Mouse (Mus musculus) hindbrain, embryonic 10.5 days (tissue): ENCODE data around the gene Zcchc7. TPM values are rescaled to one million over a fixed set of nuclear protein-coding genes. Genes with fewer than 3 reads are reported as not detected.

Experiments
- DNase-seq: peaks from one replicate; pipeline ENCODE4 v3.0.0-alpha.2; 2017; ENCODE audit warnings: low spot score
- H3K27ac ChIP-seq: fragments of 300-500 bp; sonication (generic); 2 replicates; pipeline ENCODE4 v1.5.1; 2016; ENCODE audit warnings: mild to moderate bottlenecking, moderate library complexity
- H3K27me3 ChIP-seq: fragments of 300-500 bp; sonication (generic); 2 replicates; pipeline ENCODE4 v1.6.1; 2016; ENCODE audit warnings: mild to moderate bottlenecking; ENCODE audit not compliant: poor library complexity, insufficient read depth, severe bottlenecking
- H3K36me3 ChIP-seq: fragments of 300-500 bp; sonication (generic); 2 replicates; pipeline ENCODE4 v1.6.1; 2016; ENCODE audit warnings: mild to moderate bottlenecking, moderate library complexity
- H3K4me1 ChIP-seq: fragments of 300-500 bp; sonication (generic); replicated peaks from 2 replicates; pipeline ENCODE4 v1.6.1; 2016; ENCODE audit warnings: mild to moderate bottlenecking
- H3K4me3 ChIP-seq: fragments of 300-500 bp; sonication (generic); 2 replicates; pipeline ENCODE4 v1.5.1; 2016; ENCODE audit warnings: mild to moderate bottlenecking, moderate library complexity
- H3K9me3 ChIP-seq: fragments of 300-500 bp; sonication (generic); 2 replicates; pipeline ENCODE4 v1.6.1; 2016; ENCODE audit warnings: mild to moderate bottlenecking, moderate library complexity
- WGBS: fragments of 180-500 bp; shearing (Covaris S2); methylation state at CpG from one replicate; pipeline ENCODE4 v1.1.7; 2016; 5-methylcytosine and 5-hydroxymethylcytosine counted together
- polyA plus RNA-seq: library from polyadenylated mRNA; unstranded; fragments of >200 nt; fragmentation: Nextera tagmentation; extraction: Ambion mirVana; gene quantifications from 2 replicates; pipeline ENCODE4 v1.2.1, GENCODE M21; 2016

The Zcchc7 gene
- polyA plus RNA-seq, 1 experiment from 2014 or later, result 19.5 TPM

DNA sequence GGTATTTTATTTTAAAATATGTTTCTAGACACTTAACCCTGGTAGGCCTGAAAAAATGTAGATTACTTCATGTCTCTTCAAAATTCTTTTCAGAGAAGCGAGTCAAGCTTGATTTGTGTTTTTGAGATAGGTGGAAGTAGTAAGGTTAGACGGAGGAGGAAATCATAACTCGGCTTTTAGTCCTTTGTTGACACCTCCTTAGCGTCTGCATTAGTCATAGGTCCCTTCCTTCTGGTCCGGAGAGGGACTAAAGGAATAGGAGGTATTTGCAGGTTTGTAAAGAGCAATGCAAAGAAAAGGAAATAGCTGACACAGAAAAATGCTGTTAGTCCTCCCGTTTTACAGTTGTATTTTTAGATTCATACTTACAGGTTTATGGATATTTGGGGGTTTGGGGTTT, 135.7 kb downstream of the Zcchc7 start:
- Histone ChIP-seq H3K36me3 (peaks cover 16% of the 10 kb centered on the region), H3K4me1 (no peaks in the 10 kb centered on the region), H3K4me3 (no peak overlapping the region), H3K27ac (no peak overlapping the region), H3K27me3 (no peaks in the 10 kb centered on the region), H3K9me3 (no peaks in the 10 kb centered on the region)
- DNase-seq, result no peak
- 87% methylated on average over 6 of the region's 6 CpGs for WGBS

DNA sequence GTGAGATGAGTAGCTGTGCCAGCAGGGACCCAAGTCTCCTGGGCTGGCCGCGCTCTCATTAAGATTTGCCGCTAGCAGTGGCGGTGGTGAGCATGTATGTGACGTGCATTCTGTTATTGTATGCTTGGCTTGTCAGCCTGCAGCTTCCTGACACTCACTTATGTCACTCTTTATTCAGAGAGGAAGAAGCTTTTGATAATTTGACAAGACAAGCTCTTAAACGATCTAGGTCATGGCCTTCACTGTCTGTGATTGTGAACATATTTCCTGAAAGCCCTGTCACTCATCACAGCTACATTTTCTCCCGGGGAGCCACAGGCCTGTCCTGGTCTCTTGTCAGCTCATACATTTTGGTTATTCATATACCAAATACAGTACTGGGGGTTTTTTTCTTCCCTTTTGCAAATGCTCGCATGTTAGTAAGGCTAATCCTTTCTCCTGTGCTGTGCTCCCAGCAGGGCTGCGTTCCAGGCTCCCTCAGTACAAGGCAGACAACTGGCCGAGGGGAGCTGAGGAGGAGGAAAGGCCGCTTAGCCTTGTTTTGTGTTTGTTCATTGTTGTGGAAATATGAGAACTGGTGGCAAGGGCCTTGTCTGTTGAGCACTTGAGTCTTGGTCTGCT, 150.1 kb downstream of the Zcchc7 start:
- H3K4me1 ChIP-seq, result peaks cover 24% of the 10 kb centered on the region
- no peaks in the 10 kb centered on the region for H3K9me3 ChIP-seq
- H3K4me3 ChIP-seq, result peak overlapping the region; percentile 20
- H3K36me3 ChIP-seq, result no peaks in the 10 kb centered on the region
- H3K27ac ChIP-seq, result peak overlapping the region; percentile 50
- DNase-seq, result peak; percentile 55
- peaks cover 10% of the 10 kb centered on the region; the same call in 1 of the 2 replicates for H3K27me3 ChIP-seq
- WGBS, result 10% methylated on average over 11 of the region's 11 CpGs

DNA sequence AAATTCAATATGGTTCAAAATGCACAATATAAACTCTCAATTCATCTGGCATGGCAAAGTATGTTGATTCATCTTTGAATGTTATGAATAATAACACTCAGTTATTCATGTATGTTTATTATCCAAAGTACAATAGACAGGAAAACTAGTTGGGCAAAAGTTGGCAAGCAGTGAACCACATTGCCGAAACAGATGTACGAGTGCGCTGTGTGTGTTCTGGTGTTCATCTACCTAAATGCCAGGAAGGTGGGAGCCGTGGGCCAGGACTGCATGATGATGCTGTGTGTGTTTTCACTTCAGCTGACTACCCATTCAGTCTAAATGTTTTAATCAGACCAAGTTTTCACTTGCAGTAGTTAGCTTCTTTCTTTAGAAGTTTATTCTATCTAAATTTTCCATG, 150.7 kb downstream of the Zcchc7 start:
- peak overlapping the region; percentile 50; the same call in 1 of the 2 replicates for H3K27ac ChIP-seq

DNA sequence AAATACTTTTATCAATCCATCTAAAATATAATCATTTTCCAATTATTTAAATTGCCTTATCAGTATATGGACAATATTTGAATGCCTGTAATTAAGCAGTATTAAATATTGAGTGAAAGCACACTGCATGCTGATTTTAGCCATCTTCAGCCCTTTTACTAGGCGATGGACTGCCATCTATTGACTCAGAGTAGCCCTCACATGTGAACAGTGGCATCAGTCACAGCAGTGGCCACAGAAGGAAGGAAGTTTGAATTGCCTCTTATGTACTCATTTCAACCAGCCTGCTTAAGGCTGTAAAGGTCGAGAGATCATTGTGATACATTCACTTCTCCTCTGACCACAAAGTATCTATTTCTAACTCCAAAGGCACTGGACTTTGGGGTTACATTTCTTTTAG, 154.4 kb downstream of the Zcchc7 start:
- H3K27ac ChIP-seq, result no peak overlapping the region
- H3K4me1 ChIP-seq, result peaks cover 18% of the 10 kb centered on the region
- no peaks in the 10 kb centered on the region for H3K9me3 ChIP-seq
- peaks cover 10% of the 10 kb centered on the region; the same call in 1 of the 2 replicates for H3K27me3 ChIP-seq
- H3K36me3 ChIP-seq, result no peaks in the 10 kb centered on the region
- no peak for DNase-seq
- no peak overlapping the region for H3K4me3 ChIP-seq
- 51% methylated on average over 2 of the region's 2 CpGs for WGBS

More for the DNA sequence above, 150.7 kb downstream of the Zcchc7 start:
- no peaks in the 10 kb centered on the region for H3K9me3 ChIP-seq
- 75% methylated on average over 4 of the region's 4 CpGs for WGBS
- H3K27me3 ChIP-seq, result peaks cover 10% of the 10 kb centered on the region; the same call in 1 of the 2 replicates
- H3K4me3 ChIP-seq, result no peak overlapping the region
- no peak for DNase-seq
- no peaks in the 10 kb centered on the region for H3K36me3 ChIP-seq
- H3K4me1 ChIP-seq, result peaks cover 24% of the 10 kb centered on the region

DNA sequence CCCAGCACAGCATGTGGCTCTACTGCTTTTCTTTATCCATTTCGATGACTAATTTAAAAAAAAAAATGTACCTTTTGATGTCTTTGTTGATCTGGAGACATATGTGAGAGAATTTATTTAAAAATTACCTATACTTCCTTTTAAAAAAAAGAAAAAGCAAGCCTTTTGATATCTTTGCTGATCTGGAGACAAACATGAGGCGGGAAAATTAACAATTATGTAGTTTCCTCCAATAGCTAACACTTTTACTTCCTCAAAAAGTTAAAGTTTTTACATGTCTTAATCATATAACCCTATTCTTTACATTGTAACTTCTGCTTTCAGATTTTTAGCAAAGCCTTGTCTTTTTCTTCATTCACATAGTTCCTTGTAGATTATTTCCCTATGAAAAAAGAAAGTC, 155.2 kb downstream of the Zcchc7 start:
- no peaks in the 10 kb centered on the region; the same call in 1 of the 2 replicates for H3K36me3 ChIP-seq
- H3K4me1 ChIP-seq, result peaks cover 10% of the 10 kb centered on the region
- H3K27ac ChIP-seq, result no peak overlapping the region
- DNase-seq, result no peak
- H3K27me3 ChIP-seq, result peaks cover 10% of the 10 kb centered on the region; the same call in 1 of the 2 replicates
- no peak overlapping the region for H3K4me3 ChIP-seq
- H3K9me3 ChIP-seq, result no peaks in the 10 kb centered on the region
- WGBS, result 74% methylated on average over 2 of the region's 2 CpGs

DNA sequence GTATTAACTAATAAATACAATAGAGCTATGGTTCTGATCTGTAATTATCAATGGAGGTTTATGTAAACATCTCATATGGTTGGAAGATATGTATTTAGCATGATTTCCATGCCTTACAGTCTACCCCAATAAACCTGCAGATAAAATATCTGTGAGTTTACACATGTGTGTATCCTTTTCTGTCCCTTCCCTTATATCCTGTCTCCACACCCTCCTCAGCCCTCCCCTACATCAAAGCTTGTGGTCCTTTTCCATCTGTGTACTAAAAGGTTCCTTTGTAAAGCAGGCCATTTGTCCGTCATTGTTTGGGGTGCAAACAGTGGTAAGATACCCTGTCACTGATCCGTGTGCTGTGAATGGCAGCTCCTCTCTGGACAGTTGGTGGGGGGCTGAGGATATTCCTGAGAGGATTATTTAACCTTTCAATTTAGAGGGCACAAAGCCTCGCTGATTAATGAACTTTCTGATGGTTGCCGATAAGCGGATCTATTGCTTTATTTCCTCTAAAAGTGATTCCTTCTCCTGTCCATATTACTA, 161.7 kb downstream of the Zcchc7 start:
- Histone ChIP-seq H3K4me1 (peaks cover 20% of the 10 kb centered on the region), H3K27ac (no peak overlapping the region), H3K9me3 (no peaks in the 10 kb centered on the region), H3K4me3 (no peak overlapping the region), H3K27me3 (no peaks in the 10 kb centered on the region), H3K36me3 (peaks cover 9% of the 10 kb centered on the region; the same call in 1 of the 2 replicates)
- no peak for DNase-seq
- WGBS, result 48% methylated on average over 5 of the region's 5 CpGs

DNA sequence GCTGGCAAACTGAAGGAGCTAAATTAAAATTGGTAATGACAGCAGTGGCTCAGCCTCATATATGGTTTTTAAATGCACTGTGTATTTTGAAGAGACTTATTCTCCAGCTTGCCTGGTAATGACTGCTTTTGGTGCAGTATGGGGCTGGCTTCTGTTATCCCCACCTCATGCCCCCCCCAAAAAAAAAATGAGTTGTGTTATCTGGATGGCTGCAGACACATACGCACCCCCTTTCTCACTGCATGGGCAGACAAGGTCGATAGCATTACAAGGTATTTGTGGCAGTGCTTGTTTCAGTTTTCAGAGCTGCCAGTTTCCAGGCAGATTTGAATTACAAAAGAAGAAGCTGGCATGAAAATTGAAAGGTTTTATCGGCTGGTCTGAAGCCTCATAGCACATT, 162.2 kb downstream of the Zcchc7 start:
- 46% methylated on average over 3 of the region's 3 CpGs for WGBS
- Histone ChIP-seq H3K9me3 (no peaks in the 10 kb centered on the region), H3K4me3 (no peak overlapping the region), H3K27ac (no peak overlapping the region), H3K36me3 (peaks cover 9% of the 10 kb centered on the region; the same call in 1 of the 2 replicates), H3K27me3 (no peaks in the 10 kb centered on the region), H3K4me1 (peaks cover 20% of the 10 kb centered on the region)
- no peak for DNase-seq

DNA sequence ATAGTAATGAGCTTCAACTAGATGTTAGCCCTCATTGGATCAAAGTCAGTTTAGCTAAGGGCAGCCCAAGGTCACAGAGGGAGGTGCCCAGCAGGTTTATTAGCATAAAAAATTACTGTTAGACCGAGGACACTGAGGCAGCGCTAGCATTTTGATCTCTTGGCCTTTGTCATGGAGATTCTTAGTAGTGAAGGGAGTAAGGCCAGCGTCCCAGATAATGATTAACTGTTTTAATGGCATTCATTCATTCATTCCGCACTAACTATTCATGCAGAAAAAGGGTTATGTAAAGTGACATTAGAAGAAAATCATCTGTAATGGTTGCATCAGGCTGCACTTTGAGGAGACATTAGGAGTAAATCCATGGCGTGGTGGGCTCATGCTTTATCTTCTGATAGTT, 165.2 kb downstream of the Zcchc7 start:
- H3K4me3 ChIP-seq, result no peak overlapping the region
- 64% methylated on average over 5 of the region's 5 CpGs for WGBS

DNA sequence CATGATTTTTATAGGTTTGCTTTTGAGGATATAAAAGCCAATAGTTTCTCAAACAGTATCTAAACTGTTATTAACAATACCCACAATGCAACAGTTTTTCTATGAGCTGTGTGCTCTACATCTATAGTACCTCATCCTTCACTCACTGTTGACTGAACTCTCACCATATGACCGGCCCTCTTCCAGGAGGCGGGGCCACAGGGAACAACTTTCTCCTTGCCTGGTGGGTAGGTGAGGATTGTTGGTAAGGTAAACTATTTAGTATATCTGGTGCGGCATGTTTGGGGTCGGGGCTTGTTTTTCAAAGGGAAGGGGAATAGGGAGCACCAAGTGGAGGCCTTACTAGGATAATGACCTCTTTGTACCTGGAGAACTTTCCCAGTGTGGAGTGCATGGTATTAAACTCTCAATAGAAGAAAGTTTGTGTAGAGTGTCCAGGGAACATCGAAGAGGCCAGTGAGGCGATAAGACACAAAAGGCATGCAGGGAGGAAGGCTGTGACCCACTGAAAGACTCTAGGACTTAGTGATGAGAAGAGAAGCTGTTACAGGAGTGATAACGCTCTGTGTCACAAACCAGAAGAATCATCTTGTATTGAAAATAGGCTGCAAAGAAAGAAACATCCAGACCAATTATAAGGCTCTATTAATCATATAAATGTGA, 166.9 kb downstream of the Zcchc7 start:
- WGBS, result 90% methylated on average over 7 of the region's 7 CpGs

More for the DNA sequence above, 165.2 kb downstream of the Zcchc7 start:
- Histone ChIP-seq H3K27me3 (no peaks in the 10 kb centered on the region), H3K4me1 (peaks cover 20% of the 10 kb centered on the region), H3K27ac (no peak overlapping the region), H3K9me3 (no peaks in the 10 kb centered on the region), H3K36me3 (peaks cover 10% of the 10 kb centered on the region)
- DNase-seq, result no peak

DNA sequence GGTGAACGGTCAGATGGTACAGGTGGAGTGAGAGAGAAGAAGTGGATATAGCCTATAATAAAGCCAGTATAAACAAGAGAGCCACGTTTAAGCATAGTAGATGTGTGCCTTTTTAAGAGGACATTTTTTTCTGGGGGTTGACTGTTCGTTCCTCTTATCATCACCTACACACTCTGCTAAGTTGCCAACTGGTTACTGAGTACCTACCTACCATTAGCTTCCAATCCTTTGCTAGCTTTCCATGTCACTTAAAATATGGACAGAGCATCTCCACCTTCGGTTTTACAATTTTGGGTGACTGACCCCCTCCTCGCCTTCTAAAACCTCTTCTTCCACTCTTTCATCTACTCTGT, 167.4 kb downstream of the Zcchc7 start:
- Histone ChIP-seq H3K4me3 (no peak overlapping the region), H3K9me3 (no peaks in the 10 kb centered on the region), H3K27me3 (no peaks in the 10 kb centered on the region), H3K4me1 (peaks cover 9% of the 10 kb centered on the region), H3K27ac (no peak overlapping the region), H3K36me3 (peaks cover 21% of the 10 kb centered on the region)
- 92% methylated on average over 5 of the region's 5 CpGs for WGBS
- no peak for DNase-seq

More for the DNA sequence above, 166.9 kb downstream of the Zcchc7 start:
- H3K9me3 ChIP-seq, result no peaks in the 10 kb centered on the region
- H3K27me3 ChIP-seq, result no peaks in the 10 kb centered on the region
- no peak overlapping the region for H3K27ac ChIP-seq
- no peak overlapping the region for H3K4me3 ChIP-seq
- H3K4me1 ChIP-seq, result peaks cover 14% of the 10 kb centered on the region
- no peak for DNase-seq
- H3K36me3 ChIP-seq, result peaks cover 19% of the 10 kb centered on the region

DNA sequence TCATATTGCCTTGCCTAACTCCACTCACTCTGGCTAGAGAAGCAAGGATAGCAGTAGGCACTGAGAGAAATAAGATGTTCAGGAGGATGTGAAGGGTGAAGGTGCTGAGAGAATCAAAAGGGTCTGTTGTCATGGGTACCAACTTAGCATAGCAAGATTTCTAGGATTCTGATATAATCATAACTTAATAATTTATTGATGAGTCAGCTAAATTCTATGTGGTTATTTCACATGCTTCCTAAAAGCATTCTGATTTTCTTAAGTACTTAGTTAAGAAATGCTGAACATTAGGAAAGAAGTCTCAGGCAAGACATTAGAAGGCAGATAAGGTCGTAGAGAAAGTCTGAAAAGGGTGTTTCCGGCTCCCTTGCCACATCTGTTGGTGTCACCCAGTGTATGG, 172.3 kb downstream of the Zcchc7 start:
- Histone ChIP-seq H3K27me3 (no peaks in the 10 kb centered on the region), H3K27ac (no peak overlapping the region), H3K4me3 (no peak overlapping the region), H3K36me3 (peaks cover 59% of the 10 kb centered on the region), H3K4me1 (no peaks in the 10 kb centered on the region), H3K9me3 (no peaks in the 10 kb centered on the region)
- 85% methylated on average over 2 of the region's 2 CpGs for WGBS
- no peak for DNase-seq

DNA sequence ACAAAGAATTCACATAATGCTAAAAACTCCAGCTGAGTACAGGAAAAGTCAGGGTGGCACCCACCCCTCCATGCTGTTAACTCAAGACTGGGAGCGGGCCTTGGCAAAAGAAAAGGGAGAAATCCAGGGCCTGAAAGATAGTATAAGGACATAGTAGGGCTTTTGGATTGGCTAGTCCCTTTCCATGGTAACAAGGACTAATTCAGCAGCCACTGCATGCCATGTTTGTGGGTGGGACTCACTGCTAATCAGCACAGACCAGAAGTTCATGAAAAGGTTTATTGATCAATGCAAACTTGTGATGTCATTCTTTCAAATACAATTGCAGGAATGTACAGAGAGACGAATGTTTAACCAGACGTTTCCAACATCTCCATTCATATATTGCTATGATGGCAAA, 173.1 kb downstream of the Zcchc7 start:
- H3K4me1 ChIP-seq, result no peaks in the 10 kb centered on the region
- H3K4me3 ChIP-seq, result no peak overlapping the region
- no peaks in the 10 kb centered on the region for H3K27me3 ChIP-seq
- no peak for DNase-seq
- H3K36me3 ChIP-seq, result peaks cover 68% of the 10 kb centered on the region
- H3K9me3 ChIP-seq, result no peaks in the 10 kb centered on the region
- H3K27ac ChIP-seq, result no peak overlapping the region
- 92% methylated on average over 3 of the region's 3 CpGs for WGBS

DNA sequence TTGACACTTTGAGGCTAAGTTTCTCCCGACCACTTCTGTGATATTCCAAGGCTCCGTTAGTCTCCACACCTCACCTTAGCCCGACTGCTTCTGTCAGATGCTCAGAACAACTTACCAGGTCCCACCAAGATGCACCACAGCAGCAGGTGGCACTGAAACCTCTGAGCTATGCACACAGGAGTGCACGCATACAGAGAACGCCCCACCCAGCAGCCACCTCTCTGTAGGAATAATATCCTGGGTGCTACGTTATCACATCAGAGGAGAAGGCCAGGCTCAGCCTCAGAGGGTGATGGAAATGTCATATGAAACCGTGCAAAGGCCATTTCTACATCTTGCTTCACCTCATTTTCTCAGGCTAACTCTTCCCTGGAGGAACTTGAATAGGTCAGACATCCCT, 174.7 kb downstream of the Zcchc7 start:
- Histone ChIP-seq H3K4me3 (no peak overlapping the region), H3K27me3 (no peaks in the 10 kb centered on the region), H3K9me3 (no peaks in the 10 kb centered on the region), H3K27ac (no peak overlapping the region), H3K4me1 (no peaks in the 10 kb centered on the region), H3K36me3 (peaks cover 71% of the 10 kb centered on the region)
- no peak for DNase-seq
- 91% methylated on average over 7 of the region's 7 CpGs for WGBS
